Mouse (Mus musculus): ENCODE data around the gene Trex1.

DNA sequence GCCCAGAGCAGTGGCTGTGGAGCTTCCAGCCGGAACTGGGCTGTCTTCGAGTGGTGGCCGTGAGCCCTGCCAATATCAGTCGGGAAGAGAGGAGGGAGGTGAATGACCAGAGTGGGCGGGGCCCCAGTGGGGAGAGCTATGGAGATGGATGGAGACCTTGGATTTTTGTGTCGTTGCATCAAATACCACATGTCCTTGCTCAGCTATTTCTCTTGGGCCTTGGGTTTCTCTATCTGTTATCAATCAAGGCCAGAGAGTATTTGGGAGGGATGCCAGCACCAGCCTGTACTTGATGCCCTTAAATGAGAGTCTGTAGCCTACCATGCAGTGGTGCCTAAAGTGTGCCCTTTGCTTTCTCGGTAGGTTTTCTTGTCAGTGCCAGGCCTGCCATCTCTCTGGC lies 43.7 kb upstream of the Trex1 start:
- no peak for TF ChIP-seq POLR2A (IDR thresholded peaks at IDR 0.05; ENCODE audit: control insufficient read depth, low read depth, low read length)
- no peak for TF ChIP-seq CTCF (IDR thresholded peaks at IDR 0.05; ENCODE audit: control insufficient read depth, insufficient read depth, insufficient replicate concordance, low read depth, low read length)
